Comparison of ENCODE assay signal across 14 mouse cellular contexts in genomic region chr8:88840096-88840495, GRCm38 (mm10).
A peak's percentile ranks its signal among the peaks of the same experiment; 100 is the strongest.
DNase-seq lines count a peak whose midpoint lies in the region.
"Had no signal": no experiment of that assay in that cellular context is flagged by ENCODE, and none has a peak within 500 bp of the region (broad histone marks: within the 10 kb centered on the region; RNA-seq: fewer than 3 reads in every experiment).

No protein-coding gene starts in this region.

- DNase-seq in ES-CJ7 (ENCODE audit: low read depth, low spot score) (peak; percentile 59), R1 (ENCODE audit: low read depth, low spot score) (peak; percentile 29), ZHBTc4 (ENCODE audit: low read depth, low spot score) (peak; percentile 73)
- DNase-seq in ovary, adult 18-20 months (ENCODE audit: low spot score) = no peak
- no peak for DNase-seq in urinary bladder, adult 2 months (ENCODE audit: low spot score)
- DNase-seq: adrenal gland, adult 2 months; adrenal gland, postnatal 10 days; adrenal gland, postnatal 25 days; B cell, adult 2 months; cerebellum, adult 11-12 months; cerebellum, adult 2 months; cerebellum, adult 9-10 months; cerebellum, postnatal 25 days; embryo, embryonic 11 days had no signal

Comparison
In these comparisons a context has a peak if more than half of its experiments do, and no peak if none do; other contexts are left out.
1. DNase-seq: peak in ES-CJ7 (single experiment), R1 (single experiment) and ZHBTc4 (single experiment); none in ovary, adult 18-20 months (single experiment) and urinary bladder, adult 2 months (single experiment).